Mouse (Mus musculus): ENCODE data around the gene Dnah6. TPM values are rescaled to one million over a fixed set of nuclear protein-coding genes. Genes with fewer than 3 reads are reported as not detected.

Dnah6 gene
- polyA plus RNA-seq, 1 experiment from 2014 or later: 0.06 TPM

DNA sequence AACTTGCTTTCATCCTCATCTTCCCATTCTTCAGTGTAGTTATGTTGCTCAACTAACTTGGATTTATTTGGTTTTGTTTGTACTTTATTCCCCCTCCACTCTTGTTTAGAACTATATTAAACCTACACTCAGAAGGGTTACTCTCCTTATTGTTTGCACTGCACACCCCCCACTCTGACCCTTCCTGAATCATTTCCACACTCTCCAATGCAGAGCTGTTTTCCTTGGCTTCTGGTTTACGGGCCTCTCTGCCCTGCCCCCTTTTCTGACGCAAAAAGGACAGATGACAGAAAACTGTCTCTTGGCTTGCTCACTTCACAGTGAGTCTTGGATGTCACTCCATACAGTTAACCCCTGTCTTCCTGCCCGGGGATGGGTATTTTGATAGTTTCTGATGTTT, 38.5 kb downstream of the Dnah6 start:
- no peaks in the 10 kb centered on the region for H3K9me3 ChIP-seq
- 38% methylated on average over 3 of the region's 3 CpGs for WGBS
- H3K4me1 ChIP-seq: no peaks in the 10 kb centered on the region
- H3K4me2 ChIP-seq: no peak overlapping the region
- no peak overlapping the region for H3K9ac ChIP-seq
- H3K4me3 ChIP-seq: no peak overlapping the region
- ATAC-seq (ENCODE audit: insufficient number of reproducible peaks, low FRiP score, low TSS enrichment, low read depth): no peak
- H3K36me3 ChIP-seq: no peaks in the 10 kb centered on the region
- H3K27me3 ChIP-seq: no peaks in the 10 kb centered on the region
- H3K27ac ChIP-seq: no peak overlapping the region

- H3K36me3 ChIP-seq: no peaks in the 10 kb centered on the region
- H3K9ac ChIP-seq: no peak overlapping the region
- no peak overlapping the region for H3K27ac ChIP-seq
- no peak for ATAC-seq (ENCODE audit: insufficient number of reproducible peaks, low FRiP score, low TSS enrichment, low read depth)
- 31% methylated on average over 3 of the region's 3 CpGs for WGBS
- no peaks in the 10 kb centered on the region for H3K4me1 ChIP-seq
- H3K27me3 ChIP-seq: no peaks in the 10 kb centered on the region
- H3K4me2 ChIP-seq: no peak overlapping the region
- no peak overlapping the region for H3K4me3 ChIP-seq
- no peaks in the 10 kb centered on the region for H3K9me3 ChIP-seq
Observed at GRCm38 (mm10) chr6:73182410-73182809, 39.0 kb downstream of the Dnah6 start.

- no peak overlapping the region for H3K4me2 ChIP-seq
- H3K4me1 ChIP-seq: no peaks in the 10 kb centered on the region
- no peaks in the 10 kb centered on the region for H3K27me3 ChIP-seq
- ATAC-seq (ENCODE audit: insufficient number of reproducible peaks, low FRiP score, low TSS enrichment, low read depth): no peak
- no peak overlapping the region for H3K4me3 ChIP-seq
- H3K9me3 ChIP-seq: no peaks in the 10 kb centered on the region
- no peak overlapping the region for H3K27ac ChIP-seq
- WGBS: 73% methylated on average over 4 of the region's 4 CpGs
- no peak overlapping the region for H3K9ac ChIP-seq
- H3K36me3 ChIP-seq: no peaks in the 10 kb centered on the region
Observed at GRCm38 (mm10) chr6:73182006-73182405, 39.4 kb downstream of the Dnah6 start.

GRCm38 (mm10) chr6:73175156-73175555, 46.3 kb downstream of the Dnah6 start:
- H3K4me3 ChIP-seq: no peak overlapping the region
- H3K9ac ChIP-seq: no peak overlapping the region
- H3K27me3 ChIP-seq: no peaks in the 10 kb centered on the region
- no peaks in the 10 kb centered on the region for H3K4me1 ChIP-seq
- 73% methylated on average over 3 of the region's 3 CpGs for WGBS
- H3K9me3 ChIP-seq: no peaks in the 10 kb centered on the region
- no peak overlapping the region for H3K27ac ChIP-seq
- no peak overlapping the region for H3K4me2 ChIP-seq
- no peaks in the 10 kb centered on the region for H3K36me3 ChIP-seq
- no peak for ATAC-seq (ENCODE audit: insufficient number of reproducible peaks, low FRiP score, low TSS enrichment, low read depth)

- Histone ChIP-seq H3K9me3 (no peaks in the 10 kb centered on the region), H3K27me3 (no peaks in the 10 kb centered on the region), H3K4me1 (no peaks in the 10 kb centered on the region), H3K9ac (no peak overlapping the region), H3K4me2 (no peak overlapping the region), H3K4me3 (no peak overlapping the region), H3K36me3 (no peaks in the 10 kb centered on the region), H3K27ac (no peak overlapping the region)
- 67% methylated on average over 3 of the region's 3 CpGs for WGBS
- no peak for ATAC-seq (ENCODE audit: insufficient number of reproducible peaks, low FRiP score, low TSS enrichment, low read depth)
Observed at GRCm38 (mm10) chr6:73167230-73167629, 54.2 kb downstream of the Dnah6 start.

DNA sequence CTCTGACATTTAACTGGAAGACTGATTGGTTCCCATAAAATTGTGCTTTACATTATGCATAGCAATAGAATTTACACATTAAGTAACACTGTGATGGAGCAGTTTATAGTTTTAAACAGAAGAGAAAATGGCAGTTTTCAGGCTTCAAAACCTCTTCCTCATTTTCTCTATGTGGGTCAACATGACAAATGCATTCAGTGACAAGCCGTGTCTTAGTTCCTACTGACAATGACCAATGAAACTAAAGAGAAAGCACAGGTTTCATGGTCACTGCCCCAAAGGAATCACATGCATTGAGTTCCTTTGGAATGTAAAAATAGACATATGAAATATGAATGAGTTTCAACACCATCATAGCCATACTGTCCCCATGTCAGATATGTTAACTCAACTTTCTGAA, 58.5 kb downstream of the Dnah6 start:
- no peaks in the 10 kb centered on the region for H3K27me3 ChIP-seq
- no peak overlapping the region for H3K27ac ChIP-seq
- H3K4me1 ChIP-seq: no peaks in the 10 kb centered on the region
- no peaks in the 10 kb centered on the region for H3K9me3 ChIP-seq
- H3K36me3 ChIP-seq: no peaks in the 10 kb centered on the region
- no peak overlapping the region for H3K4me3 ChIP-seq
- WGBS: 94% methylated on average over 1 of the region's 1 CpGs
- no peak for ATAC-seq (ENCODE audit: insufficient number of reproducible peaks, low FRiP score, low TSS enrichment, low read depth)
- no peak overlapping the region for H3K9ac ChIP-seq
- H3K4me2 ChIP-seq: no peak overlapping the region

GRCm38 (mm10) chr6:73161338-73161737, 60.1 kb downstream of the Dnah6 start:
- Histone ChIP-seq H3K27ac (no peak overlapping the region), H3K36me3 (no peaks in the 10 kb centered on the region), H3K4me2 (no peak overlapping the region), H3K27me3 (no peaks in the 10 kb centered on the region), H3K9me3 (no peaks in the 10 kb centered on the region), H3K4me1 (no peaks in the 10 kb centered on the region), H3K4me3 (no peak overlapping the region), H3K9ac (no peak overlapping the region)
- 77% methylated on average over 4 of the region's 4 CpGs for WGBS
- ATAC-seq (ENCODE audit: insufficient number of reproducible peaks, low FRiP score, low TSS enrichment, low read depth): no peak

GRCm38 (mm10) chr6:73155455-73155854, 66.0 kb downstream of the Dnah6 start:
- Histone ChIP-seq H3K4me2 (no peak overlapping the region), H3K27ac (no peak overlapping the region), H3K27me3 (no peaks in the 10 kb centered on the region), H3K9ac (no peak overlapping the region), H3K4me3 (no peak overlapping the region), H3K9me3 (no peaks in the 10 kb centered on the region), H3K36me3 (no peaks in the 10 kb centered on the region), H3K4me1 (no peaks in the 10 kb centered on the region)
- 77% methylated on average over 2 of the region's 2 CpGs for WGBS
- no peak for ATAC-seq (ENCODE audit: insufficient number of reproducible peaks, low FRiP score, low TSS enrichment, low read depth)

- Histone ChIP-seq H3K36me3 (no peaks in the 10 kb centered on the region), H3K9me3 (no peaks in the 10 kb centered on the region), H3K27ac (no peak overlapping the region), H3K9ac (no peak overlapping the region), H3K4me3 (no peak overlapping the region), H3K27me3 (no peaks in the 10 kb centered on the region), H3K4me2 (no peak overlapping the region), H3K4me1 (no peaks in the 10 kb centered on the region)
- 0% methylated on average over 1 of the region's 1 CpGs for WGBS
- ATAC-seq (ENCODE audit: insufficient number of reproducible peaks, low FRiP score, low TSS enrichment, low read depth): no peak
Observed at GRCm38 (mm10) chr6:73153675-73154074, 67.8 kb downstream of the Dnah6 start.

DNA sequence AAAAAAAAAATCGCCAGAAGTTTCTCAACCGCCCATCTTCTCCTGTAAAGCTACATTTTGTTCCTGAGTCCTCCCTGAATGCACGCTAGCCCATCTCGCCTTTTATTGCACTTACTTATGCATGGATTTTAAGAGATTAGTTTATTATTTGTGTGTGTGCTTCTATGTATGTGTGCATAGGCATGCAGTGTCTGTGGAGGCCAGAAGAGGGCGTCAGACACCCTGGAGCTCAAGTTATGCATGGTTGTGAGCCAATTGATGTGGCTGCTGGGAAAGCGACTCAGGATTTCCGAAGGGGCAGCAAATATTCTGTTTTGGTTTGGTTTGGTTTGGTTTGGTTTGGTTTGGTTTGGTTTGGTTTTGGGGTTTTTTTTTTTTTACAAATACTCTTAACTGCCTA, 78.0 kb downstream of the Dnah6 start:
- 89% methylated on average over 7 of the region's 7 CpGs for WGBS

GRCm38 (mm10) chr6:73142776-73143175, 78.7 kb downstream of the Dnah6 start:
- Histone ChIP-seq H3K4me3 (no peak overlapping the region), H3K27me3 (no peaks in the 10 kb centered on the region), H3K27ac (no peak overlapping the region), H3K9ac (no peak overlapping the region), H3K36me3 (no peaks in the 10 kb centered on the region), H3K4me1 (no peaks in the 10 kb centered on the region), H3K4me2 (no peak overlapping the region), H3K9me3 (no peaks in the 10 kb centered on the region)
- no peak for ATAC-seq (ENCODE audit: insufficient number of reproducible peaks, low FRiP score, low TSS enrichment, low read depth)
- 91% methylated on average over 4 of the region's 4 CpGs for WGBS

More for the DNA sequence above, 78.0 kb downstream of the Dnah6 start:
- H3K27me3 ChIP-seq: no peaks in the 10 kb centered on the region
- no peak overlapping the region for H3K27ac ChIP-seq
- no peak overlapping the region for H3K9ac ChIP-seq
- no peaks in the 10 kb centered on the region for H3K9me3 ChIP-seq
- no peak overlapping the region for H3K4me2 ChIP-seq
- ATAC-seq (ENCODE audit: insufficient number of reproducible peaks, low FRiP score, low TSS enrichment, low read depth): no peak
- H3K4me3 ChIP-seq: no peak overlapping the region
- no peaks in the 10 kb centered on the region for H3K4me1 ChIP-seq
- H3K36me3 ChIP-seq: no peaks in the 10 kb centered on the region

GRCm38 (mm10) chr6:73140836-73141235, 80.6 kb downstream of the Dnah6 start:
- no peaks in the 10 kb centered on the region for H3K36me3 ChIP-seq
- 52% methylated on average over 3 of the region's 3 CpGs for WGBS
- no peak overlapping the region for H3K9ac ChIP-seq
- no peaks in the 10 kb centered on the region for H3K4me1 ChIP-seq
- ATAC-seq (ENCODE audit: insufficient number of reproducible peaks, low FRiP score, low TSS enrichment, low read depth): no peak
- H3K27me3 ChIP-seq: no peaks in the 10 kb centered on the region
- no peaks in the 10 kb centered on the region for H3K9me3 ChIP-seq
- no peak overlapping the region for H3K4me3 ChIP-seq
- H3K27ac ChIP-seq: no peak overlapping the region
- no peak overlapping the region for H3K4me2 ChIP-seq

- no peak overlapping the region for H3K4me2 ChIP-seq
- H3K4me3 ChIP-seq: no peak overlapping the region
- H3K27ac ChIP-seq: no peak overlapping the region
- WGBS: 30% methylated on average over 5 of the region's 5 CpGs
- no peaks in the 10 kb centered on the region for H3K4me1 ChIP-seq
- ATAC-seq (ENCODE audit: insufficient number of reproducible peaks, low FRiP score, low TSS enrichment, low read depth): no peak
- H3K27me3 ChIP-seq: no peaks in the 10 kb centered on the region
- no peaks in the 10 kb centered on the region for H3K9me3 ChIP-seq
- H3K9ac ChIP-seq: no peak overlapping the region
- H3K36me3 ChIP-seq: no peaks in the 10 kb centered on the region
Observed at GRCm38 (mm10) chr6:73132784-73133183, 88.7 kb downstream of the Dnah6 start.
